Mouse (Mus musculus) ovary, postnatal 10 days (tissue): ENCODE results near the gene Alox12b.

Source experiments
- DNase-seq: peaks from one replicate; pipeline ENCODE4 v3.0.0; 2022; ENCODE audit warnings: low spot score

Alox12b gene

DNA sequence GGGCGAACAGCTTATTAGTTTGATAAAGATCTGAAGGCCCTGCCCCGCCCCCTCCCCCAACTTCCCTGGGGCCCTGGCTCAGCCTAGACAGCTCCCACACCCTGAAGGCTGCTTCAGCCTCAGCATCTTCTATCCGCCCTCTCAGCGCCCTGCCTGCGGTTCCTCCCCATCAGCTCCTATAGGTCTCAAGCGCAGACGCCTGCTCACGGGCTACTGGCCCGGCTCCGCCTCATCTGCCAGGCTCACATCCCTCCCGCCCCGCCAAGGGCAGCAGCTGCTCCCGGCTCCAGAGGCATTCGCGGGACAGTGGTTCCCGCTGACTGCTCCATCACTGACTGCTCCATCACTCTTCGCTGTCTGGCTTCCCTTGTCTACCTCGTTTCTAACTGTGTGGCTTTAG lies at the start of gene Alox12b:
Gene Alox12b (plus strand): TSS at position 190 of the 400 bp plus-strand sequence.
- DNase-seq: no peak

GRCm38 (mm10) chr11:69107676-69108075 lies 49.1 kb upstream of the Alox12b start:
- DNase-seq: no peak

- DNase-seq: no peak
Observed at GRCm38 (mm10) chr11:69108223-69108622, 48.6 kb upstream of the Alox12b start.

DNA sequence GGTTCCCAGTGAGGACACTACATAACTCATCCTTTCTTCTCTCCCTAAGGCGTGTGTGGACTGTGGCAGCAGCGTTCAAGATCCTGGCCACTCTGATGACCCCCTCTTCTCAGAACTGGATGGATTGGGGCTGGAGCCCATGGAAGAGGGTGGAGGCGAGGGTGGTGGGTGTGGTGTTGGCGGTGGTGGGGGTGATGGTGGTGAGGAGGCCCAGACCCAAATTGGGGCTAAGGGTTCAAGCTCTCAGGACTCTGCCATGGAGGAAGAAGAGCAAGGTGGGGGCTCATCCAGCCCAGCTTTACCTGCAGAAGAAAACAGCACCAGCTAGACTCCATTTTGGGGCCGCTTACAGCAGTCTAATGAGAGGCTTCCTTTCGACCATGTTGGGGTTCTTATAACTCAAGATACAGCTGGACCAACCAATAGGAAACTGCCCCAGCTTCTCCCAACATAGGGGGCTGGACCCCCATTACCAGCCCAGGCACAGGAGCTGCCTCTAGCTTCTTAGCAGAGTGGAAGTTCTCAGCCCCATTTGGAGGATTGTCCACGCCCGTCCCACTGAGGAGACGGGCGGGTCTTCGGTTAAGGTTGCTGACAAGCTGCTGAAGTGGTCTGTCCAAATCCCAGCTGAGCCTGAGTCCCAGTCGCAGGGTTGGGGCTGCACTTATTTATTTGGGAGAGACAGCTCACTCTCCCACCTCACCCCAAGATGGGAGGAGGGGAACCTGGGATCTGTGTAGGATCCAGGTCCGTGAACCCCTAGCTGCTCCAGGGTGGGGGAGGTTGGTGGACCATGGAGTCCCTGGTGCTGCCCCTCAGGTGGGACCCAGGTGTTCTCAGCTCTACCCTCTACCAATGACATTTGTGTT lies 47.5 kb upstream of the Alox12b start:
- no peak for DNase-seq

GRCm38 (mm10) chr11:69110319-69111046 lies 46.3 kb upstream of the Alox12b start:
- peak; percentile 99 for DNase-seq

DNA sequence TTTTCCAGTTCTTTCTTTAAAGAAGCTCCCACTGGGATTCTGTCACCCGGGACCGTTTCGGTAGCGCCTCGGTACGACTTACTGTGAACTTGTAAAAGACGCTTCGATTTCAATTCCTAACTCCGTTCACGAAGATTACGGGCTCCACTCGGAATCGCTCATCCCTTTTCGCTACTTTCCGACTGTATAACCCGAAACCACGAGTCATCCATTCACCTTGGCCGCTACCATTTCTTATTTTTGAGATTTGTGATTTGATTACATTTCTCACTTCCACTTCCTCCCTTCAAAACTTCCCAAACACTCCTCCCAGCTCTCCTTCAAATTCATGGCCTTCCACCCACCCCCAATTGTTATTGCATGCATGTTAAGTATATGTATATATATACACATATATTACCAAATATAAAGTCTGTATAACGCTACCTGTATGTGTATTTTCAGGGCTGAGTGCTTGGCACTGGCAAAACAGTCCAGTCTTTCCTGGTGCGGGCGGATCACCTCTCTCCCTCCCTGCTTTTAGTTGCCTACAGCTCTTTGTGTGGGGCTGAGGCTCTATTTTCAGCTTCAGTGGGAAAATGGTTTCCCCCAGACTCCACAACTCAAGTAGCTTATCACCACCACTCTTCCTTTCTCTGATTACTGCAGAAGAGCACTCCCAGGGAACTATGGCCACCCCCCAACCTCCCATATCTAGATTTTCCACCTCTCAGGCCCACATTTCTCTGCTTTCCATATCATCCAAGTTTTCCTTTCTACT lies 45.6 kb upstream of the Alox12b start:
- DNase-seq: no peak

DNA sequence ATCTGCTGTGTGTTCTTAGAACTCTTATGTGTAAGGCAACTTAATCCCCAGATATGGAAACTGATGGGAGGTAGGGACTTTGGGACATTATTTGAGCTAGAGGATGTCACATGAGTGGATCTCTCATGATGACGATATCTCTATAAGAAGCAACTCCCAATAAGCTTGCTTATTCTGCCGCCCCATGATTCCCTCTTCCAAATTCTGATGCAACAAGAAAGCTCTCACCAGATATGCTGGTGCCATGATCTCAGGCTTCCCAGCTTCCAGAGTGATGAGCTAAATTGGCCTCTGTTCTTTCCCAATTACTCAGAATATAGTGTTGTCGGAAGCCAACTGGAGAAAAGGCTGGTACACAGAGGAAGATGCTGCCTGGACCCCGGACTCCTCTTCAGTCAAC lies 44.9 kb upstream of the Alox12b start:
- no peak for DNase-seq

- no peak for DNase-seq
Observed at GRCm38 (mm10) chr11:69114018-69114417, 42.8 kb upstream of the Alox12b start.

DNA sequence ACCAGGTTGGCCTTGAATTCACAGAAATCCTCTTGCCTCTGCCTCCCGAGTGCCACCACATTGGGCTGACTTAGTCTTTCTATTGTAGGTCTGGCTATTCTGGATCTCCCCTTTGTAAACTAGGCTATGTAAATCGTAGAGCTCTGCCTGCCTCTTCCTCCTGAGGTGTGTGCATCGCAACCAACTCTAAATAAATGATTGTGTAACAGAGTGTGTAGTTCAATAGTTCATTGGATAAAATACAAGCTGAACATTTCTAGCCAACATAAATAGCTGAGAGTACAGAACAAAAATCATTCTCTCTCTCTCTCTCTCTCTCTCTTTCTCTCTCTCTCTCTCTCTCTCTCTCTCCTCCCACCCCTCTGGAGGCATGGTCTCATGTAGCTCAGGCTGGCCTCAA lies 42.2 kb upstream of the Alox12b start:
- no peak for DNase-seq

DNA sequence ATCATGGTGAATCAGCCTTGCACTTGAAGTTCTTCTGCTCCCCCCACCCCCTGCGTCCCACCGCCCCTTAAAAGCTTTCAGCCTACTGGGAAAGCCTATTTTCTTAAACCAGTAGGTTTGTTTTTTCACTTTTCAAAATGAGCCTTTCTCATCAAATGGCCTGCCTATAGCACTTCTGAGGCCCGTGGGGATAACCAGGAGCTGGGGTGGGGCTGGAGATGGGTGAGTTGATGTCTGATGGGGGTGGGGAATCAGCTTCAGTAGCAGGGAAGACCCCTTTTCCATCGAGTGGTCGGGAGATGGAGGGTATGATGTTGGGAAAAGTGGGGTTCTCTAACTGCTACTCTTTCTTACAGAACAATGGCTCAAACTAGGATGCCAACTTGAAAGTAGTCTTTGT lies 39.9 kb upstream of the Alox12b start:
- no peak for DNase-seq

- peak; percentile 38 for DNase-seq
Observed at GRCm38 (mm10) chr11:69117737-69118695, 38.8 kb upstream of the Alox12b start.

DNA sequence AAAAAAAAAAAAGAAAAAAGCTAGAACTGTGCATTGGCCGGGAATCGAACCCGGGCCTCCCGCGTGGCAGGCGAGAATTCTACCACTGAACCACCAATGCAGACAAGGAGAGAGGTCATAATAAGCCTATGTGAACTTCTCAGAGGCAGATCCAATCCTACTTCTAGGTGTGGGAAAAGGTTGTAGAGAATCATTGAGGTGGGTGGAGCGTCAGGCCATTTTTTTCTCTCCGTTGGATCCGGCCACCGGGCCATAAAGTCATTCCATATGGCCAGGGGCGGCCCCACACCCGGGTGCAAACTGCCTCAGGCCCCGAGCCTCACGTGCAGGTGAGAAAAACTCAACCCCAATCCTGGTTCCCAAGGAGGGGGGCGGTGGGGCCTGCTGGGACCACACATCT lies 38.0 kb upstream of the Alox12b start:
- DNase-seq: peak; percentile 84

GRCm38 (mm10) chr11:69119446-69120155 lies 37.2 kb upstream of the Alox12b start:
- no peak for DNase-seq

DNA sequence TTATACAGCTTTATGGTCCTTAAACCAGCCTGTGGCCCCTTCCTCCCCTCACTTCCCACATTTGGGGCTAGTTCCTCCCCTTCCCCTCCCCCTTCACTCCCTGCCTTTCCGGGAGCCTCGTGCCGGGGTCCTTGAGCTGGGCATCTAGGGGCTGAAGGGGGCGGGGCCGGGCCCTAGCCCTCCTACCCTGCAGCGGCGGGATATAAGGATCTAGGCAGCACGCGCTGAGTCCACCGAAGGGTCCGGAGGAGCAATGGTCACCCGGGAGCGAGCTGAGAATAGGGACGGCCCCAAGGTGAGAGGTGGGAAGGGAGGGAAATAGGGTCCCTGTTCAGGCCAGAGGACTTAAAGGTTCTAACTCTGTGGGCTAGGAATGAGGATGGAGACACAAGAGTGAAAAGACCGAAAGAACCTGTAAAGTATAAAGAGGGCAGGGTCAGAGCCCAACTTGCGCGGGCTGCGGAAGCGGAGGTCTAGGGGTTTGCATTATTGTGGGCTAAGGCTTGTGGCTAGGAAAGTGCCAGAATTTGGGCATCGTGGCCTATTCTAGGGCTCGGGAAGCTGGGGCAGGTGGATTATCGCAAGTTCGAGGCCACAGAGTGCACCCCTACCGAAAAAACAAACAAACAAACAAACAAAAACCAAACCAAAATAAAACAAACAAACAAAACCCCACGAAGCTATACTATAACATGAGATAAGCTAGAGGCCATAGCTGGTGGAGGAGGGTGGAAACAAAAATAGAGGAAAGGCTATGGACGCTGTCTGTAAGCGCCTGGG lies 36.4 kb upstream of the Alox12b start, which contains the start of gene Hes7:
Gene Hes7 (plus strand): TSS at position 184 of the 780 bp plus-strand sequence.
- DNase-seq: no peak

DNA sequence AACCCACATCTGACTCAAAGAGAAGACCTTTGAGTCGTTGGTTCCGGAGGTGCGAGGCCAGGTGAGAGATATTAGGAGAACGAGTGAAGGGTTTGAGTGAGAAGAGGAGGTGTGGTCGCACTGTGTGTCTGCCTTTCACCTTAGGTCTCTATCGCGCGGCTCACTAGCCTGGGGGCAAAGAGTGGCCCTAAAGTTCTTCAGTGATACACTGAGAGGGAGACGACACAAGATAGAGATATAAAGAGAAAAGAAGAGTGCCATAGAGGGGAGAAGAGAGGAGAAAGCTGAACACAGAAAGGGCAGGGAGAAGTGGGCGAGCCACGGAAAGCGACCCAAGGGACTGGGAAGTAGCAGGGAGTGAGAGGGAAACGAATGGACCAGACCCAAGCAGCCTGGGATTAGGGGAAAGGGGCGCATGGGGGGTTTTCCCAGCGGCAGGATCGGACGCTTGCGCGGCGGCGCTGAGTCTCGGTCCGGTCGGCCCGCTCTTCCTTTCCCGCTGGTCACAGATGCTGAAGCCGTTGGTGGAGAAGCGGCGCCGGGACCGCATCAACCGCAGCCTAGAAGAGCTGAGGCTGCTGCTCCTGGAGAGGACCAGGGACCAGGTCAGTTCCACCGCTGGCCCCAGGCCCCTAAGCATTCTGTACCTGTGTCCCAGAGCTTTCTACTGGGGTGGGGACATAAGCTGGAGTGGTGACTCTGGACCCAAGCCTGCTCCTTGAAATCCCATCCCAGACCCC lies 35.6 kb upstream of the Alox12b start:
- no peak for DNase-seq

GRCm38 (mm10) chr11:69121741-69122335 lies 35.0 kb upstream of the Alox12b start:
- DNase-seq: no peak

DNA sequence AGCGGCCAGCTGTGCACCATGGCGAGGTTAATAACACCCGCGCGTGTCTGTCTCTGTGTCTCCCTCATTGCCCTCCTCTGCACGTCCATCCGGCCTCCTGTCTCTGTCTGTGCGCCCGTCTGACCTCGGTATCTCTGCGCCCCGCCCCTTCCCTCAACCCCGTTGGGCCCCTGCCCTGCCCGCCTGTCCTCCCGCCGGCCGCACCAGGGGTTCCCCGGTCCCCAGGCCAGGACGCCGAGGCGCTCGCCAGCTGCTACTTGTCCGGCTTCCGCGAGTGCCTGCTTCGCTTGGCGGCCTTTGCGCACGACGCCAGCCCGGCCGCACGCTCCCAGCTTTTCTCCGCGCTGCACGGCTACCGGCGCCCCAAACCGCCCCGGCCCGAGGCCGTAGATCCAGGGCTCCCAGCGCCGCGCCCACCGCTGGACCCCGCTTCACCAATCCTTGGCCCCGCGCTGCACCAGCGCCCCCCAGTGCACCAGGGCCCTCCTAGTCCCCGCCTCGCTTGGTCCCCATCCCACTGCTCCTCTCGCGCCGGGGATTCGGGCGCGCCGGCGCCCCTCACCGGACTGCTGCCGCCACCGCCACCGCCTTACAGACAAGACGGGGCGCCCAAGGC lies 34.3 kb upstream of the Alox12b start, which contains the start of gene 9130213A22Rik:
Gene 9130213A22Rik (minus strand): TSS at position 254 of the 616 bp plus-strand sequence.
- peak; percentile 84 for DNase-seq

GRCm38 (mm10) chr11:69123056-69123692 lies 33.6 kb upstream of the Alox12b start:
- peak; percentile 83 for DNase-seq
